In genomic region chr1:168426281-168426680, GRCm38 (mm10) we compare ENCODE assay signal across 8 mouse cellular contexts. TPM values are rescaled to one million over a fixed set of nuclear protein-coding genes. Genes with fewer than 3 reads are reported as not detected.
DNase-seq lines count a peak whose midpoint lies in the region; ATAC-seq and TF ChIP-seq lines count a peak whose summit lies in the region.

No protein-coding gene starts in this region.

- ATAC-seq in forebrain, embryonic 11.5 days (replicated peaks; ENCODE audit: low FRiP score) = no peak
- no peak for ATAC-seq in hindbrain, embryonic 16.5 days
- ATAC-seq in midbrain, postnatal 0 days (ENCODE audit: low FRiP score) = no peak

- H3K9ac ChIP-seq in forebrain, embryonic 11.5 days (ENCODE audit: low read length) = peak overlapping the region; percentile 43
- H3K9ac ChIP-seq in hindbrain, embryonic 16.5 days (ENCODE audit: low read depth, low read length) = peak overlapping the region; percentile 54
- H3K9ac ChIP-seq in midbrain, postnatal 0 days (replicated peaks; ENCODE audit: low read length, poor library complexity, severe bottlenecking) = peak overlapping the region; percentile 48

- no peak for DNase-seq in left cerebral cortex, adult 2 months (ENCODE audit: extremely low spot score in 1 of 2, low spot score in 2 of 2)
- DNase-seq in left cerebral cortex, adult 11 months (ENCODE audit: low spot score) = no peak
- no peak for DNase-seq in forebrain, embryonic 11.5 days (ENCODE audit: low spot score)
- DNase-seq in midbrain, postnatal 0 days (ENCODE audit: low spot score) = no peak
- no peak for DNase-seq in ovary, postnatal 10 days (ENCODE audit: low spot score)
- DNase-seq in T-cell, adult 2 months (ENCODE audit: low spot score) = no peak
- no peak for DNase-seq in gastrocnemius, postnatal 4 days (ENCODE audit: low spot score in 2 of 2)

- no peaks in the 10 kb centered on the region for H3K9me3 ChIP-seq in forebrain, embryonic 11.5 days (ENCODE audit: control insufficient read depth, low read length)
- no peaks in the 10 kb centered on the region for H3K9me3 ChIP-seq in hindbrain, embryonic 16.5 days (ENCODE audit: control insufficient read depth, low read length)
- no peaks in the 10 kb centered on the region for H3K9me3 ChIP-seq in midbrain, postnatal 0 days (ENCODE audit: low read length)

- TF ChIP-seq CTCF in left cerebral cortex, adult 2 months (IDR thresholded peaks at IDR 0.05) = no peak
- no peak for TF ChIP-seq CTCF in midbrain, postnatal 0 days (IDR thresholded peaks at IDR 0.05)

- 35% methylated on average over 7 of the region's 7 CpGs for WGBS in forebrain, embryonic 11.5 days
- WGBS in hindbrain, embryonic 16.5 days = 43% methylated on average over 7 of the region's 7 CpGs
- 28% methylated on average over 7 of the region's 7 CpGs for WGBS in midbrain, postnatal 0 days

- H3K27me3 ChIP-seq in forebrain, embryonic 11.5 days (ENCODE audit: control insufficient read depth, insufficient read depth, low read length) = no peaks in the 10 kb centered on the region
- no peaks in the 10 kb centered on the region for H3K27me3 ChIP-seq in hindbrain, embryonic 16.5 days (replicated peaks; ENCODE audit: control insufficient read depth, insufficient read depth, low read length)
- H3K27me3 ChIP-seq in midbrain, postnatal 0 days (ENCODE audit: insufficient read depth, low read length) = no peaks in the 10 kb centered on the region

- H3K4me2 ChIP-seq in forebrain, embryonic 11.5 days (ENCODE audit: low read depth, low read length, severe bottlenecking) = peak overlapping the region; percentile 58
- peak overlapping the region; percentile 69 for H3K4me2 ChIP-seq in hindbrain, embryonic 16.5 days (ENCODE audit: low read length)
- peak overlapping the region; percentile 69 for H3K4me2 ChIP-seq in midbrain, postnatal 0 days (ENCODE audit: low read depth, low read length, poor library complexity, severe bottlenecking)

- intact Hi-C loops in left cerebral cortex, adult 2 months (cut with DNase I) = loop anchor here (5.0 kb wide), 2 partner anchors 84 to 104 kb away; no protein-coding TSS in a partner anchor

- H3K27ac ChIP-seq in left cerebral cortex, adult 2 months = peak overlapping the region; percentile 96
- H3K27ac ChIP-seq in forebrain, embryonic 11.5 days (ENCODE audit: low read depth, low read length) = 0 out of 2 replicates have a peak overlapping the region, but pooled peaks have one; percentile 1
- H3K27ac ChIP-seq in hindbrain, embryonic 16.5 days (ENCODE audit: low read depth, low read length) = peak overlapping the region; percentile 40
- H3K27ac ChIP-seq in midbrain, postnatal 0 days (ENCODE audit: low read depth, low read length) = peak overlapping the region; percentile 71

- H3K36me3 ChIP-seq in forebrain, embryonic 11.5 days (ENCODE audit: control insufficient read depth, insufficient read depth, low read length) = peaks cover 3% of the 10 kb centered on the region
- no peaks in the 10 kb centered on the region for H3K36me3 ChIP-seq in hindbrain, embryonic 16.5 days (ENCODE audit: control insufficient read depth, insufficient read depth, low read length)
- no peaks in the 10 kb centered on the region; the same call in 1 of the 2 replicates for H3K36me3 ChIP-seq in midbrain, postnatal 0 days (ENCODE audit: insufficient read depth, low read length)

- H3K4me3 ChIP-seq in left cerebral cortex, adult 2 months = peak overlapping the region; percentile 90
- peak overlapping the region; percentile 87 for H3K4me3 ChIP-seq in forebrain, embryonic 11.5 days (ENCODE audit: low read depth, low read length)
- peak overlapping the region; percentile 79 for H3K4me3 ChIP-seq in hindbrain, embryonic 16.5 days (ENCODE audit: low read length)
- peak overlapping the region; percentile 71 for H3K4me3 ChIP-seq in midbrain, postnatal 0 days (ENCODE audit: low read depth, low read length)

- peaks cover 21% of the 10 kb centered on the region for H3K4me1 ChIP-seq in forebrain, embryonic 11.5 days (replicated peaks; ENCODE audit: control insufficient read depth, insufficient read depth, low read length)
- H3K4me1 ChIP-seq in hindbrain, embryonic 16.5 days (ENCODE audit: control insufficient read depth, insufficient read depth, low read depth, low read length) = peaks cover 14% of the 10 kb centered on the region
- peaks cover 10% of the 10 kb centered on the region for H3K4me1 ChIP-seq in midbrain, postnatal 0 days (ENCODE audit: insufficient read depth, low read length)

RNA-seq across cellular contexts. Expression of gene Pbx1, which starts 5.8 kb away (rescaled TPM):
- 100 to 1,000 TPM; 140 to 143 TPM for total RNA-seq in left cerebral cortex, adult 2 months (2021)
- 45.8 and 51.1 TPM in 2 replicates for polyA plus RNA-seq in forebrain, embryonic 11.5 days (2014; fragmentation: Nextera tagmentation; extraction: Ambion mirVana)
- polyA plus RNA-seq in hindbrain, embryonic 16.5 days (2015; fragmentation: Nextera tagmentation; extraction: Ambion mirVana) = 36.0 and 38.9 TPM in 2 replicates
- 83.4 and 104 TPM in 2 replicates for total RNA-seq in midbrain, postnatal 0 days (2014; rRNA removed)
- 50.6 and 57.6 TPM in 2 replicates for polyA plus RNA-seq in midbrain, postnatal 0 days (2015; fragmentation: Nextera tagmentation; extraction: Ambion mirVana)
- total RNA-seq in gastrocnemius, postnatal 4 days (2021) = 10 to 100 TPM; 44.6 to 50.6 TPM

Comparison
In these comparisons a context has a peak if more than half of its experiments do, and no peak if none do; other contexts are left out.
1. H3K27ac ChIP-seq: peak in every context shown above with its lines; median percentile 96 in left cerebral cortex, adult 2 months; 71 in midbrain, postnatal 0 days; 40 in hindbrain, embryonic 16.5 days; 1 in forebrain, embryonic 11.5 days.